Mouse (Mus musculus): Measurements from ENCODE around the gene Brpf1. TPM values are rescaled to one million over a fixed set of nuclear protein-coding genes. Genes with fewer than 3 reads are reported as not detected.
"Not testable (repeated sequence)": the region's sequence is repeated elsewhere in the genome, so short reads cannot be mapped to it uniquely, and the experiment has no call there.

Brpf1 gene
- total RNA-seq, 2 experiments from 2014 or later = 29.1 to 31.2 TPM

- DNase-seq (ENCODE audit: low spot score in 2 of 2) = peak; percentile 98 to 99
Measured at GRCm38 (mm10) chr6:113306322-113306985, 483 bp upstream of the Brpf1 start.

- peak in 1 of 2 experiments; percentile 32 for DNase-seq (ENCODE audit: low spot score in 2 of 2)
Measured at GRCm38 (mm10) chr6:113307481-113308121, 664 bp downstream of the Brpf1 start.

GRCm38 (mm10) chr6:113308141-113308540 lies 1.2 kb downstream of the Brpf1 start:
- DNase-seq (ENCODE audit: low spot score in 2 of 2) = peak; percentile 27 to 49

GRCm38 (mm10) chr6:113315972-113316371 lies 9.0 kb downstream of the Brpf1 start:
- DNase-seq (ENCODE audit: low spot score in 2 of 2) = no peak

- DNase-seq (ENCODE audit: low spot score in 2 of 2) = peak; percentile 95 to 99
Measured at GRCm38 (mm10) chr6:113326533-113327315, 19.8 kb downstream of the Brpf1 start, which contains the start of gene Ogg1. TSS of gene Ogg1 (plus strand) at chr6:113326972.

GRCm38 (mm10) chr6:113329396-113329795 lies 22.5 kb downstream of the Brpf1 start:
- no peak for DNase-seq (ENCODE audit: low spot score in 2 of 2)

- DNase-seq (ENCODE audit: low spot score in 2 of 2) = no peak
Measured at GRCm38 (mm10) chr6:113330547-113330946, 23.6 kb downstream of the Brpf1 start.

- no peak for DNase-seq (ENCODE audit: low spot score in 2 of 2)
Measured at GRCm38 (mm10) chr6:113331721-113332120, 24.8 kb downstream of the Brpf1 start.

GRCm38 (mm10) chr6:113332734-113333133 lies 25.8 kb downstream of the Brpf1 start:
- DNase-seq (ENCODE audit: low spot score in 2 of 2) = not testable (repeated sequence)

GRCm38 (mm10) chr6:113333137-113333950 lies 26.4 kb downstream of the Brpf1 start:
- DNase-seq (ENCODE audit: low spot score in 2 of 2) = peak; percentile 36 to 55

- DNase-seq (ENCODE audit: low spot score in 2 of 2) = no peak
Measured at GRCm38 (mm10) chr6:113334216-113334615, 27.3 kb downstream of the Brpf1 start.

- DNase-seq (ENCODE audit: low spot score in 2 of 2) = no peak
Measured at GRCm38 (mm10) chr6:113336852-113337620, 30.1 kb downstream of the Brpf1 start.

- DNase-seq (ENCODE audit: low spot score in 2 of 2) = no peak
Measured at GRCm38 (mm10) chr6:113341574-113341973, 34.6 kb downstream of the Brpf1 start.

- DNase-seq (ENCODE audit: low spot score in 2 of 2) = no peak
Measured at GRCm38 (mm10) chr6:113342297-113342696, 35.4 kb downstream of the Brpf1 start.

- DNase-seq (ENCODE audit: low spot score in 2 of 2) = peak; percentile 72 to 84
Measured at GRCm38 (mm10) chr6:113343177-113344092, 36.5 kb downstream of the Brpf1 start, which contains the start of gene Camk1. TSS of gene Camk1 (minus strand) at chr6:113343984.

- DNase-seq (ENCODE audit: low spot score in 2 of 2) = peak in 1 of 2 experiments; percentile 24
Measured at GRCm38 (mm10) chr6:113344321-113344720, 37.4 kb downstream of the Brpf1 start.

GRCm38 (mm10) chr6:113346897-113347296 lies 40.0 kb downstream of the Brpf1 start:
- no peak for DNase-seq (ENCODE audit: low spot score in 2 of 2)

- no peak for DNase-seq (ENCODE audit: low spot score in 2 of 2)
Measured at GRCm38 (mm10) chr6:113350538-113350937, 43.6 kb downstream of the Brpf1 start.

GRCm38 (mm10) chr6:113351161-113351560 lies 44.2 kb downstream of the Brpf1 start:
- no peak for DNase-seq (ENCODE audit: low spot score in 2 of 2)

Measured in left cerebral cortex, adult 18-20 months (tissue).